Mouse (Mus musculus) hindbrain, embryonic 15.5 days (tissue): ENCODE measurements around the gene Memo1. TPM values are rescaled to one million over a fixed set of nuclear protein-coding genes. Genes with fewer than 3 reads are reported as not detected.

ENCODE experiments used
- ATAC-seq: fragments of 200-750 bp; cut with Nextera tagmentation; 2 replicates; pipeline ENCODE4 v1.8.0; 2017; ENCODE audit warnings: low read depth, moderate number of reproducible peaks, moderate TSS enrichment; ENCODE audit not compliant: low FRiP score
- H3K27ac ChIP-seq: fragments of 300-500 bp; sonication (generic); replicated peaks from 2 replicates; pipeline ENCODE4 v1.5.1; 2015; ENCODE audit warnings: mild to moderate bottlenecking, inconsistent platforms
- H3K27me3 ChIP-seq: fragments of 300-500 bp; sonication (generic); 2 replicates; pipeline ENCODE4 v1.6.1; 2015; ENCODE audit warnings: control low read depth, inconsistent platforms
- H3K36me3 ChIP-seq: fragments of 300-500 bp; sonication (generic); 2 replicates; pipeline ENCODE4 v1.6.1; 2015; ENCODE audit warnings: control low read depth, inconsistent platforms
- H3K4me1 ChIP-seq: fragments of 300-500 bp; sonication (generic); replicated peaks from 2 replicates; pipeline ENCODE4 v1.6.1; 2015; ENCODE audit warnings: control low read depth, inconsistent platforms
- H3K4me2 ChIP-seq: fragments of 300-500 bp; sonication (generic); 2 replicates; pipeline ENCODE4 v1.6.1; 2015; ENCODE audit warnings: moderate library complexity, mild to moderate bottlenecking, inconsistent platforms
- H3K4me3 ChIP-seq: fragments of 300-500 bp; sonication (generic); 2 replicates; pipeline ENCODE4 v1.5.1; 2015; ENCODE audit warnings: mild to moderate bottlenecking, inconsistent platforms
- H3K9ac ChIP-seq: fragments of 300-500 bp; sonication (generic); 2 replicates; pipeline ENCODE4 v1.6.1; 2015; ENCODE audit warnings: inconsistent platforms
- H3K9me3 ChIP-seq: fragments of 300-500 bp; sonication (generic); 2 replicates; pipeline ENCODE4 v1.6.1; 2016; ENCODE audit warnings: control low read depth, inconsistent platforms
- WGBS: fragments of 180-500 bp; shearing (Covaris S2); methylation state at CpG from one replicate; pipeline ENCODE4 v1.1.7; 2015; 5-methylcytosine and 5-hydroxymethylcytosine counted together
- polyA plus RNA-seq: library from polyadenylated mRNA; unstranded; fragments of >200 nt; fragmentation: Nextera tagmentation; extraction: Ambion mirVana; gene quantifications from 2 replicates; pipeline ENCODE4 v1.2.1, GENCODE M21; 2015

The Memo1 gene
- polyA plus RNA-seq, 1 experiment from 2014 or later = 51.6 TPM

DNA sequence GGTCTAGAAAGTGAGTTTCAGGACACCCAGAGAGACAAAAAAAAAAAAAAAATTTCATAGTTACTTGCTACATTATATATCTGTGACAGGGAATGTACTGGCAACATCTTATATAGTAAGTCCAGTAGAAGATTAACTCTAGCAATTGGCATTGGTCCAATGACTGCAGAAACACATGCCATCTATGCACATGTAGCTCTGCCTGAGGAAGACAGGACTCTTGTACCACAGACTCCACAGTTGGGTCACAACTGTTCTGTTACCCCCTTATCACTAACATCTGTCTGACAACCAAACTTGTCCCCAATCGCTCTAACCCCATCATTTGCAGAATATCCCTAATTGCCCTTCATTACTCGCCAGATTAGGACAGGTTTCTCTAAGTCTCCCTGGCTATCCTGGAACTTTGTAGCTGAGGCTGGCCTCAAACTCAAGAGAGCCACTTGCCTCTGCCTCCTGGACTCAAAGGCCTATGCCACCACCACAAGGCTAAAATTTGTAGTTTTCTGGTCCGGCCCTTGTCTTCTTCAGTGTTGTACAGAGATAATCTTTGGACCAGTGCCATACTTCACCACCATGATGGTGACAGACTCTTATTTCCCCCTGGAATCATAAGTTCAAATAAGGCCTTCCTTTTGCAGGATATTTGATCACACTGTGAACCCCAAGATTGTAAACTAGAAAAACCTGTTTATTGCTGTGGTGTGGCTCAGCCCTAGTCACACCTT, 23.6 kb downstream of the Memo1 start:
- Histone ChIP-seq H3K36me3 (no peaks in the 10 kb centered on the region), H3K9me3 (no peaks in the 10 kb centered on the region), H3K9ac (no peak overlapping the region), H3K27ac (no peak overlapping the region), H3K4me1 (no peaks in the 10 kb centered on the region), H3K27me3 (no peaks in the 10 kb centered on the region), H3K4me3 (no peak overlapping the region), H3K4me2 (no peak overlapping the region)
- no peak for ATAC-seq
- WGBS = 95% methylated on average over 3 of the region's 3 CpGs

DNA sequence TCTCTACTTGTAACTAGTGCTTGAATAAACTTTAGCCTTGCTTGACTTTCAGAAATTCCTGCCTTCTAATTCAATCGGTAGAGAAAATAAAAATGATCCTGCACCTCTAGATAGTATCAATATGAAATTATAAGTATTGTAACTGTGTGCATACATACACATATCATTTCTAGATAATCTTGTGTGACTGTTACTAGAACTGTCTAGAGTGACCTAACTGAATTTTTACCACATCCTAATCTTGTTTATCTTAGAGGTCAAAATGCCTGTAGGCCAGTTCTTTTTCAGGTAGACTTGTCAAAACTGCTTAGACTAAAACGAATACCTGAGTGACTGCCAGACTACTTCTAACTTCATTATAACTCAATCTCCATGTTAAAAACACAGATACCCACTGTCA, 25.1 kb downstream of the Memo1 start:
- Histone ChIP-seq H3K27ac (no peak overlapping the region), H3K4me3 (no peak overlapping the region), H3K4me2 (no peak overlapping the region), H3K9me3 (no peaks in the 10 kb centered on the region), H3K36me3 (no peaks in the 10 kb centered on the region), H3K9ac (no peak overlapping the region), H3K4me1 (peaks cover 4% of the 10 kb centered on the region), H3K27me3 (no peaks in the 10 kb centered on the region)
- no peak for ATAC-seq
- 86% methylated on average over 2 of the region's 2 CpGs for WGBS

DNA sequence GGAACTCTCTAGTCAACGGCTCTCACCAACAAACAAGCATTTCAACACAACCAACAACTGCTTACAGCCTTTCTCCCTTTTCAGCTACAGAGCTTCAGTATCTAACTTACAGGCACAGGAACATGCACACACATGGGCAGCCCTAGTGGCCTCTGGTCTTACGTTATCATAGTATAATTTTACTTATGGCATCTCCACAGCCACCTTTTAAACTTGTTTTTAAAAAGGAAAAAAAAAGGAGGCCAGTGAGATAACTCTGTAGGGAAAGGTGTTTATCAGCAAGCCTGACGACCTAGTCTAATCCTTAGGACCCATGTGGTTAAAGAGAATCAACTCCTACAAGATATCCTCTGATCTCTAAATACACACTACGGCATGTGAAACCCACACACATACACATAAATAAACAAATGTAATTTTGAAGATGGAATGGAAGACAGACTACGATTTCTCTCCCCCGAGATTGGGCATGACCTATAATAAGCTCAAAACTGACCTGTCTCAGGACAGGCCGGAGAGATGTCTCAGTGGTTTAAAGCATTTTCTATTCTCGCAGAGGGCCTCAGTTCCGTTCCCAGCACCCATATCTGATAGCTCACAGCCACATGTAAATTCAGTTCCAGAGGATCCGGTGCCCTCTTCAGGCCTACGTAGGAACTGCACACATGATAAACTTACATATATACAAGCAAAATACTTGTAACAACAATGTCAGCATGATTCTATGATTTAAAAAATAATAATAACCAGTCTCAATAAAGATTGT, 27.7 kb downstream of the Memo1 start:
- Histone ChIP-seq H3K27ac (no peak overlapping the region), H3K4me1 (peaks cover 14% of the 10 kb centered on the region), H3K9me3 (no peaks in the 10 kb centered on the region), H3K36me3 (no peaks in the 10 kb centered on the region), H3K4me3 (no peak overlapping the region), H3K4me2 (no peak overlapping the region), H3K9ac (no peak overlapping the region), H3K27me3 (no peaks in the 10 kb centered on the region)
- no peak for ATAC-seq
- 90% methylated on average over 11 of the region's 11 CpGs for WGBS

DNA sequence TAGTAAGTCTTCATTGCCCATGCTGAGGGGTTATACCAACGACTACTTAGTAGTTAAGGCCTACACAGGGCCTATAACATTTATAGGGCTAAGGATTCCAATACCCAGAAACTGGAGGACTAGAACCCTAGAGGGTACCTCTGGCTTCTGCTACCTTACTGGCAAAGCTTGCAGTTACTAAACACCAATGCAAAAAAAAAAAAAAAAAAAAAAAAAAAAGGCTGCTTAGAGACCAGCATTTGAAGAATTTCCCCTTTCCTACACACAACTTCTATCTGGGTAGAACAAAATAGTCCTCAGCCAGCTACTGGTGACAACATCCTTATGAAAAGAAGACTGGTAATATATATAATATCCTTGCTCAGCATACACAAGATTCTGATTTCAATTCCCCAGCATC, 29.7 kb downstream of the Memo1 start:
- no peak overlapping the region for H3K9ac ChIP-seq
- no peaks in the 10 kb centered on the region for H3K36me3 ChIP-seq
- 71% methylated on average over 1 of the region's 1 CpGs for WGBS
- H3K4me1 ChIP-seq = peaks cover 14% of the 10 kb centered on the region
- H3K4me2 ChIP-seq = no peak overlapping the region
- H3K4me3 ChIP-seq = no peak overlapping the region
- no peaks in the 10 kb centered on the region for H3K9me3 ChIP-seq
- H3K27me3 ChIP-seq = no peaks in the 10 kb centered on the region
- H3K27ac ChIP-seq = peak overlapping the region; percentile 52; the same call in 1 of the 2 replicates
- no peak for ATAC-seq

DNA sequence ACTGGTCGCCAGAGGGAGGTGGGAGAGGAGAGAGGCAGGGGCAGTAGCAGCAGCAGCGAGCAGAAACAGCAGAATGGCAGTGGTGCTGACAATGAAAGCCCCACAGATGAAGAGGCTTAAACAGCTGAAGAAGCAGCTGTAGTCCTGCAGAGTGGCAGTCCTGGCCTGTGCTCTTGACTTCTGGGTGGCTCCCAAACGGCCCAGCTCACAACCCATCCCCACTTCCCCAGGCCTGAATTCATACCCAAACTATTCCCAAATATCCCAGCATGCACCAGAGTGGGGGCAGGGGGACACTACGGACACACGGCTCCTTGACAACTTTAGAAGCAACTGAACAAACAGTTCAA, 30.2 kb downstream of the Memo1 start:
- no peaks in the 10 kb centered on the region for H3K27me3 ChIP-seq
- no peaks in the 10 kb centered on the region for H3K36me3 ChIP-seq
- H3K9ac ChIP-seq = no peak overlapping the region
- 18% methylated on average over 5 of the region's 5 CpGs for WGBS
- H3K4me2 ChIP-seq = no peak overlapping the region
- H3K4me3 ChIP-seq = no peak overlapping the region
- H3K9me3 ChIP-seq = no peaks in the 10 kb centered on the region
- ATAC-seq = peak; percentile 72; the same call in 1 of the 2 replicates
- peak overlapping the region; percentile 52 for H3K27ac ChIP-seq
- peaks cover 14% of the 10 kb centered on the region for H3K4me1 ChIP-seq

DNA sequence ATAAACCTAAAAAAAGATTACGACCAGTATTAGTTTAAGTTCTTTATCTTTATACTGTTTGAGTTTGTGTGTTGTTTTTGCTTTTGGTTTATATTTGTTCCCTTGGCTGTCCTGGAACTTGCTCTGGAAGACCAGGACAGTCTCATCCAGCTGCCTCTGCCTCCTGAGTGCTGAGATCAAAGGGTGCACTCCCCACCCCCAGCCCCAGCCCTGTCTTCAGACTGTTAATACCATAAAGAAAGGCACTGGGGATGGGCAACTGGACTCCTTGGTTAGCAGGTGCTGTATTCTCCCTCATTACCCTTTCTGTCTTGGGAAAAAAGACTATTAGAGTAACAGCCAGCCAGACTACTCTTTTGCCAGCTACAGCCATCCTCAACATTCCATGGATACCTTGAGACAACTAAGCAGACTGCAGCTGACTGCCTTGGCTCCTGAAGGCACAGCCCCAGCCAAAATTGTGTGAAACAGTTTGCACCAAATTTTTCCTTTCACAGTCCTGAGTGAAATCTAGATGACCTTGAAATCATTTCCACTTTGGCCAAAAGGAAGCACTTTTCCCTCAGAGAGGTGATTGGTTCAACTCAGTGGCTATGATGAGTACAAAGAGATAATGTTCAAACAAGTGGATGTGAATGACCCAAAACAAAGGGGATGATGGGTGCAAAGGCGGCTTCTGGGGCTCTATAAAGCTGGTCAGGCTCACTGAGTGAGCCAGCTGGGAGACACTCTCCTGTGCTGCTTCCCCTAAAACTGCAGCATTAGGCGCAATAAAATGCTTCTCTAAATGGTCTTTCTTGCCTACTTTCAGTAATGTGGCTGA, 30.8 kb downstream of the Memo1 start:
- WGBS = 47% methylated on average over 3 of the region's 3 CpGs
- Histone ChIP-seq H3K9ac (no peak overlapping the region), H3K27ac (peak overlapping the region; percentile 52), H3K36me3 (no peaks in the 10 kb centered on the region), H3K4me1 (peaks cover 14% of the 10 kb centered on the region), H3K9me3 (no peaks in the 10 kb centered on the region), H3K4me2 (no peak overlapping the region), H3K4me3 (no peak overlapping the region), H3K27me3 (no peaks in the 10 kb centered on the region)
- no peak for ATAC-seq

DNA sequence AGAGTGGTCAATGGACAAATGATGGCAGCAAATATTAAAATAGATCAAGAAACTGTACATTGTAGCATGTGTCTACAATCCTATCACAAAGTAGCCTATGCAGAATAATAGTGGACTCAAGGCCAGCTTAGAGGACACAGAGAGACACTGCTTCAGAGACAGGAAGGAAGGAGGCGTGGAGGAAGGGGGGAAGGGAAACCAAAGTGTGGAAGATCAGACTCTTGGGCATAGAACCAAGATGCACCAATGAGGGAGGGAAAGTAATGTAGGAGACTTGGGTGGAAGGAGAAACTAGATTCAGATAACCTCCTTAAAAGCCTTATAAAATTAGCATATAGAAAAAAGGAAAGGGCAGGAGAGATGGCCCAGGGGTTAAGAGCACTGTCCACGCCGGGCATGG, 32.9 kb downstream of the Memo1 start:
- H3K27me3 ChIP-seq = no peaks in the 10 kb centered on the region
- 91% methylated on average over 3 of the region's 3 CpGs for WGBS
- H3K9me3 ChIP-seq = no peaks in the 10 kb centered on the region
- H3K9ac ChIP-seq = no peak overlapping the region
- peaks cover 14% of the 10 kb centered on the region for H3K4me1 ChIP-seq
- no peak overlapping the region for H3K27ac ChIP-seq
- no peak overlapping the region for H3K4me3 ChIP-seq
- ATAC-seq = no peak
- no peak overlapping the region for H3K4me2 ChIP-seq
- H3K36me3 ChIP-seq = 0 out of 2 replicates have a peak, but pooled peaks cover 3% of the 10 kb centered on the region

DNA sequence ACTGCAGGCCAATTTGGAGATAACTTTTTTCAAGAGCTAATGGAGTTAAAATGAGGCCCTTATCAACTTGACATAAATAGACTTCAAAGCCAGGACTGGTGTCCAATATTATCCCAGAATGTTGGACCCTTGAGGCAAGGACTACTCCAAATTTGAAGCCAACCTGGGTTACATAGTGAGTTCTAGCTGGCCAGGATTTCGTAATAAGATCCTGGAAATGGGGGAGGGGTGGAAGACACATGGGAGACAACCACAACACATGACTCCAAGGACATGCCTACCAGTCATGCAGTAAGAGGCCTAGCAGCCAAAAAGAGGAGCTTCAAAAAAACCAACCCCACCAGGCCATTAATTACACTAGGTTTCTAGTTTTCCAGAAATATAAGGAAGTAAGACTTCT, 50.0 kb downstream of the Memo1 start:
- no peak for ATAC-seq
- no peaks in the 10 kb centered on the region for H3K27me3 ChIP-seq
- no peak overlapping the region for H3K4me2 ChIP-seq
- WGBS = 83% methylated on average over 1 of the region's 1 CpGs
- no peaks in the 10 kb centered on the region for H3K9me3 ChIP-seq
- H3K27ac ChIP-seq = no peak overlapping the region
- H3K9ac ChIP-seq = no peak overlapping the region
- no peak overlapping the region for H3K4me3 ChIP-seq
- no peaks in the 10 kb centered on the region for H3K36me3 ChIP-seq
- H3K4me1 ChIP-seq = no peaks in the 10 kb centered on the region

DNA sequence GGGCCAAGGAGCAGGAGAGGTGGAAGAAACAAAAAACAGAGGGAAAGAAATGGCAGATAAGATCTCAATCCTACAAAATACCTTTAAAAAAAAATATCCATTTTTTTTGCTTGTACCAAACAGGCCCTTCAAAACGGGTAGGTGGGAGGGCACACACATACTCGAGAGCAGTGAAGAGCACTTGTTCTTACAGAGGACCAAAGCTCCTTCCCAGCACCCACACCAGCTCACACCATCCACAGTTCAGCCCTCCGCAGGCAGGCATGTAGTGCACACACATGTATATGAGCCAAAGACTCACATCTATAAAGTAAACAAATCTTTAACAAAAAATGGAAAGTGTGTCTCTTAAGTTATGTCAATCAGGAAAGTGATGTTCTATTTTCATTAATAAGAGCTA, 52.5 kb downstream of the Memo1 start:
- Histone ChIP-seq H3K27me3 (no peaks in the 10 kb centered on the region), H3K27ac (no peak overlapping the region), H3K4me2 (no peak overlapping the region), H3K4me3 (no peak overlapping the region), H3K9ac (no peak overlapping the region), H3K9me3 (no peaks in the 10 kb centered on the region), H3K36me3 (no peaks in the 10 kb centered on the region), H3K4me1 (no peaks in the 10 kb centered on the region)
- ATAC-seq = no peak
- WGBS = 87% methylated on average over 3 of the region's 3 CpGs

DNA sequence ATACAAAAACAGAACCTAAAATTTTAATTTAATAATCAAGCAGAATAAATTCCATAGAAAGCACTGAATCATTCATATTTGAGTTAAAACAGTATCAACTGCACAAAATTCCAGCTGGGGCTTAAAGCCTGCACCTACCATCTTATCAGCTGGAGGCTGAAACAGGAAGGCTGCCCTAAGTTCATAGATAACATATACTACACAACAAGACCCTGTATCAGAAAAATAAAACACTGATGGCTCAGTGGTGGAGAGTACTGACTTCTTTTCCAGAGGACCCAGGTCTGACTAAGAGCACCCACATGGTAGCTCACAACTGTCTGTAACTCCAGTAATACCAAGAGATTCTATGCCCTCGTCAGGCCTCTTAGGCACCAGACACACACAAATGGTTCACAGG, 55.0 kb downstream of the Memo1 start:
- Histone ChIP-seq H3K4me1 (no peaks in the 10 kb centered on the region), H3K9me3 (no peaks in the 10 kb centered on the region), H3K27me3 (no peaks in the 10 kb centered on the region), H3K4me2 (no peak overlapping the region), H3K9ac (no peak overlapping the region), H3K27ac (no peak overlapping the region), H3K4me3 (no peak overlapping the region), H3K36me3 (no peaks in the 10 kb centered on the region)
- WGBS = 97% methylated on average over 1 of the region's 1 CpGs
- ATAC-seq = no peak

DNA sequence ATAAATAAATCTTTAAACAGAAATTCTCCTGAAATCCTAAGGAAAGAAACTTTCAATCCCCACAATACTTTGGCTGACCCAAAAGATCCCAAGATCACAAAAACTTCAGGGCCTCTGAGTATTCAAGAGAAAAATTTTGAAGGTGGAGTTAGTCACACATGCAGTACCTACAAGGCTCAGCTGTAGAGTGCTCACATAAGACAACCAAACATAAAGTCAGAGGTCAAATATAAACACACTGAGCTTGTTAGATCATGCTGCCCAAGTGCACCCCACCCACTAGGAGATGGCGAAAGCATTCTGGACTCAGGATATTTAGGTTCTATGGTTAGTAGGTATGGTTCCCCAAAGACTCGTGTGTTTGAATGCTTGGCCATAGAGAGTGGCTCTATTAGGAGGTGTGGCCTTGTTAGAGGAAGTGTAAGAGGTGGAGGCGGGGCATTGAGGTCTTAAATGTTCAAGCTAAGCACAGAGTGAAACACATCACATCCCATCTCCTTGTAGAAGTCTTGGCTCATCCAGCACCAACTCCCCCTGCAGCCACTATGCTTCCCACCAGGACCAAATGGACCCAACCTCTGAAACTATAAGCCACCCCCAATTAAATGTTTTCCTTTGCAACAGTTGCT, 67.1 kb downstream of the Memo1 start:
- H3K27me3 ChIP-seq = no peaks in the 10 kb centered on the region
- no peaks in the 10 kb centered on the region for H3K4me1 ChIP-seq
- no peak overlapping the region for H3K27ac ChIP-seq
- H3K4me3 ChIP-seq = no peak overlapping the region
- no peak overlapping the region for H3K4me2 ChIP-seq
- no peaks in the 10 kb centered on the region for H3K36me3 ChIP-seq
- H3K9ac ChIP-seq = no peak overlapping the region
- no peak for ATAC-seq
- H3K9me3 ChIP-seq = no peaks in the 10 kb centered on the region
- WGBS = 99% methylated on average over 3 of the region's 3 CpGs

DNA sequence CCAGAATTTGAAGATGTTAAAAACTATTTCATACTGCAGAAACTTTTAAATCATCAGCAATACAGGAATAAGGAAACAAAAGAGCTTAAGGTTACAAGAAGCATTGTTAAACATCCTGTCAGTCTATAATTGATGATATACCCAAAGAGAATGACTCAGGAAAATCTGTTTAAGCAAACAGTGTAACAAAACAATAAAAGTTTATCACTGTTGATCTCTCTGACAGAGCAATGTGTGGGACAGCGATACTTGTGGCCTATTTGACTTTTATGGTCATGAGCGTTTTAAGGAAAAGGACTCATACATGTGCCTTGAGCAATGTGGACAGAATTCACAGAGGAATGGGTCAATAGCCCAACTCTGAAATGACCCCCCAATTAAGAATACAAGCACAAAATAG, 78.0 kb downstream of the Memo1 start:
- Histone ChIP-seq H3K27ac (no peak overlapping the region), H3K4me3 (no peak overlapping the region), H3K27me3 (no peaks in the 10 kb centered on the region), H3K9ac (no peak overlapping the region), H3K4me1 (no peaks in the 10 kb centered on the region), H3K36me3 (0 out of 2 replicates have a peak, but pooled peaks cover 4% of the 10 kb centered on the region), H3K4me2 (no peak overlapping the region), H3K9me3 (no peaks in the 10 kb centered on the region)
- 78% methylated on average over 2 of the region's 2 CpGs for WGBS
- ATAC-seq = no peak
